Mouse (Mus musculus) CH12F3 (cell line): ENCODE measurements around the gene Olfr643.

Experiments
- in situ Hi-C: fragments of 300-500 bp; cut with MboI; formaldehyde crosslinking; loops from 2 replicates; pipeline ENCODE4 v1.14.3; 2020; ENCODE audit warnings: low sequenced_read_pairs

The Olfr643 gene

GRCm38 (mm10) chr7:104137305-104137704 lies at the start of gene Olfr643:
TSS of gene Olfr643 (minus strand) at chr7:104137405.
- in situ Hi-C loops = no loop called here

- in situ Hi-C loops = no loop called here
These were observed 46.1 kb upstream of the Olfr643 start, which contains the start of gene Olfr648 for GRCm38 (mm10) chr7:104183292-104183691. TSS of gene Olfr648 (minus strand) at chr7:104183392.

GRCm38 (mm10) chr7:104179074-104179473 lies 41.9 kb upstream of the Olfr643 start:
- in situ Hi-C loops = no loop called here

- in situ Hi-C loops = no loop called here
These were observed 41.3 kb upstream of the Olfr643 start for GRCm38 (mm10) chr7:104178422-104179054.

GRCm38 (mm10) chr7:104175085-104175484 lies 37.9 kb upstream of the Olfr643 start:
- in situ Hi-C loops = no loop called here

- in situ Hi-C loops = no loop called here
These were observed 32.5 kb upstream of the Olfr643 start for GRCm38 (mm10) chr7:104169634-104170204.

GRCm38 (mm10) chr7:104167105-104167504 lies 29.9 kb upstream of the Olfr643 start:
- in situ Hi-C loops = no loop called here

GRCm38 (mm10) chr7:104150456-104150855 lies 13.3 kb upstream of the Olfr643 start, which contains the start of gene Ubqlnl:
TSS of gene Ubqlnl (minus strand) at chr7:104150556.
- in situ Hi-C loops = no loop called here

- in situ Hi-C loops = no loop called here
These were observed 6.0 kb upstream of the Olfr643 start, which contains the start of gene Ubqln3 for GRCm38 (mm10) chr7:104143179-104143578. TSS of gene Ubqln3 (minus strand) at chr7:104143279.

- in situ Hi-C loops = no loop called here
These were observed 7.5 kb downstream of the Olfr643 start, which contains the start of gene Ubqln5 for GRCm38 (mm10) chr7:104129726-104130125. TSS of gene Ubqln5 (minus strand) at chr7:104129826.

GRCm38 (mm10) chr7:104104757-104104972 lies 32.5 kb downstream of the Olfr643 start, which contains the start of gene Olfr646:
TSS of gene Olfr646 (plus strand) at chr7:104104873.
- in situ Hi-C loops = no loop called here

GRCm38 (mm10) chr7:104103913-104104756 lies 33.1 kb downstream of the Olfr643 start:
- in situ Hi-C loops = no loop called here

- in situ Hi-C loops = no loop called here
These were observed 51.8 kb downstream of the Olfr643 start, which contains the start of gene Olfr645 for GRCm38 (mm10) chr7:104085365-104085764. TSS of gene Olfr645 (minus strand) at chr7:104085465.

GRCm38 (mm10) chr7:104071769-104072168 lies 65.4 kb downstream of the Olfr643 start, which contains the start of gene Olfr644:
TSS of gene Olfr644 (minus strand) at chr7:104071869.
- in situ Hi-C loops = no loop called here

GRCm38 (mm10) chr7:104061345-104061744 lies 75.9 kb downstream of the Olfr643 start, which contains the start of gene 4930516K23Rik:
TSS of gene 4930516K23Rik (minus strand) at chr7:104061445.
- in situ Hi-C loops = no loop called here

GRCm38 (mm10) chr7:104059215-104059614 lies 78.0 kb downstream of the Olfr643 start:
- in situ Hi-C loops = no loop called here

GRCm38 (mm10) chr7:104052566-104052965 lies 84.6 kb downstream of the Olfr643 start, which contains the start of gene Olfr642:
TSS of gene Olfr642 (minus strand) at chr7:104052666.
- in situ Hi-C loops = no loop called here

GRCm38 (mm10) chr7:104050745-104051144 lies 86.5 kb downstream of the Olfr643 start:
- in situ Hi-C loops = no loop called here

GRCm38 (mm10) chr7:104035145-104035544 lies 102.1 kb downstream of the Olfr643 start, which contains the start of gene Olfr641:
TSS of gene Olfr641 (plus strand) at chr7:104035445.
- in situ Hi-C loops = no loop called here

GRCm38 (mm10) chr7:104026978-104027377 lies 110.2 kb downstream of the Olfr643 start:
- in situ Hi-C loops = no loop called here

GRCm38 (mm10) chr7:104025473-104025872 lies 111.7 kb downstream of the Olfr643 start, which contains the start of gene Olfr640:
TSS of gene Olfr640 (minus strand) at chr7:104025573.
- in situ Hi-C loops = no loop called here
